Mouse (Mus musculus) hindbrain, embryonic 16.5 days (tissue): ENCODE measurements around the gene Eif4a3. TPM values are rescaled to one million over a fixed set of nuclear protein-coding genes. Genes with fewer than 3 reads are reported as not detected.
"Not testable (repeated sequence)": the region's sequence is repeated elsewhere in the genome, so short reads cannot be mapped to it uniquely, and the experiment has no call there.

ENCODE experiments used
- ATAC-seq: fragments of 200-750 bp; cut with Nextera tagmentation; 2 replicates; pipeline ENCODE4 v1.8.0; 2017; ENCODE audit warnings: moderate TSS enrichment, moderate library complexity
- H3K27ac ChIP-seq: fragments of 300-500 bp; sonication (generic); 2 replicates; pipeline ENCODE4 v1.5.1; 2014; ENCODE audit warnings: low read depth, mild to moderate bottlenecking, control low read depth, low read length, moderate library complexity
- H3K27me3 ChIP-seq: fragments of 300-500 bp; sonication (generic); replicated peaks from 2 replicates; pipeline ENCODE4 v1.6.1; 2014; ENCODE audit warnings: low read length; ENCODE audit not compliant: control insufficient read depth, insufficient read depth
- H3K36me3 ChIP-seq: fragments of 300-500 bp; sonication (generic); 2 replicates; pipeline ENCODE4 v1.6.1; 2014; ENCODE audit warnings: mild to moderate bottlenecking, low read length, moderate library complexity, mixed read lengths; ENCODE audit not compliant: control insufficient read depth, insufficient read depth
- H3K4me1 ChIP-seq: fragments of 300-500 bp; sonication (generic); 2 replicates; pipeline ENCODE4 v1.6.1; 2014; ENCODE audit warnings: low read depth, low read length; ENCODE audit not compliant: control insufficient read depth, insufficient read depth
- H3K4me2 ChIP-seq: fragments of 300-500 bp; sonication (generic); 2 replicates; pipeline ENCODE4 v1.6.1; 2014; ENCODE audit warnings: mild to moderate bottlenecking, low read length, control low read depth, moderate library complexity
- H3K4me3 ChIP-seq: fragments of 300-500 bp; sonication (generic); 2 replicates; pipeline ENCODE4 v1.5.1; 2014; ENCODE audit warnings: mild to moderate bottlenecking, low read length, control low read depth, moderate library complexity
- H3K9ac ChIP-seq: fragments of 300-500 bp; sonication (generic); 2 replicates; pipeline ENCODE4 v1.6.1; 2014; ENCODE audit warnings: low read depth, mild to moderate bottlenecking, control low read depth, low read length, moderate library complexity
- H3K9me3 ChIP-seq: fragments of 300-500 bp; sonication (generic); 2 replicates; pipeline ENCODE4 v1.6.1; 2014; ENCODE audit warnings: mild to moderate bottlenecking, low read length, moderate library complexity; ENCODE audit not compliant: control insufficient read depth
- WGBS: fragments of 180-500 bp; shearing (Covaris S2); extraction: QIAGEN DNeasy Blood & Tissue Kit; methylation state at CpG from one replicate; pipeline ENCODE4 v1.1.7; 2014; 5-methylcytosine and 5-hydroxymethylcytosine counted together
- polyA plus RNA-seq: library from polyadenylated mRNA; unstranded; fragments of >200 nt; fragmentation: Nextera tagmentation; extraction: Ambion mirVana; gene quantifications from 2 replicates; pipeline ENCODE4 v1.2.1, GENCODE M21; 2015

Gene Eif4a3
- polyA plus RNA-seq, 1 experiment from 2014 or later = 243 TPM

GRCm38 (mm10) chr11:119273186-119273930 is 26.5 kb downstream of the Eif4a3 start:
- H3K4me1 ChIP-seq = peaks cover 7% of the 10 kb centered on the region
- H3K27me3 ChIP-seq = no peaks in the 10 kb centered on the region
- no peak for ATAC-seq
- peaks cover 26% of the 10 kb centered on the region for H3K36me3 ChIP-seq
- H3K4me3 ChIP-seq = no peak overlapping the region
- WGBS = 90% methylated on average over 8 of the region's 8 CpGs
- no peak overlapping the region for H3K27ac ChIP-seq
- no peaks in the 10 kb centered on the region for H3K9me3 ChIP-seq
- no peak overlapping the region for H3K9ac ChIP-seq
- no peak overlapping the region for H3K4me2 ChIP-seq

- H3K9ac ChIP-seq, H3K4me2 ChIP-seq, H3K27me3 ChIP-seq, H3K27ac ChIP-seq, H3K4me3 ChIP-seq, H3K9me3 ChIP-seq, ATAC-seq: not testable (repeated sequence)
- WGBS = 68% methylated on average over 3 of the region's 3 CpGs
- Histone ChIP-seq H3K36me3 (peaks cover 22% of the 10 kb centered on the region), H3K4me1 (peaks cover 11% of the 10 kb centered on the region)
These were observed 27.4 kb downstream of the Eif4a3 start for GRCm38 (mm10) chr11:119272492-119272891.

- peak overlapping the region; percentile 52; the same call in 1 of the 2 replicates for H3K27ac ChIP-seq
- H3K9me3 ChIP-seq = no peaks in the 10 kb centered on the region
- ATAC-seq = no peak
- H3K36me3 ChIP-seq = peaks cover 7% of the 10 kb centered on the region
- peaks cover 14% of the 10 kb centered on the region for H3K4me1 ChIP-seq
- H3K4me2 ChIP-seq = peak overlapping the region; percentile 87
- peak overlapping the region; percentile 89 for H3K9ac ChIP-seq
- H3K27me3 ChIP-seq = no peaks in the 10 kb centered on the region
- WGBS = 72% methylated on average over 16 of the region's 16 CpGs
- peak overlapping the region; percentile 80 for H3K4me3 ChIP-seq
These were observed 31.2 kb downstream of the Eif4a3 start for GRCm38 (mm10) chr11:119268557-119269195.

GRCm38 (mm10) chr11:119267768-119268556 is 31.9 kb downstream of the Eif4a3 start, which contains the start of gene Gaa:
Gaa (plus strand) TSS chr11:119267887.
- Histone ChIP-seq H3K9ac (peak within 1 kb of the TSS; percentile 89), H3K9me3 (no peaks in the 10 kb centered on the region), H3K27me3 (no peaks in the 10 kb centered on the region), H3K4me2 (peak within 1 kb of the TSS; percentile 87), H3K4me3 (peak within 1 kb of the TSS; percentile 80), H3K36me3 (peaks cover 4% of the 10 kb centered on the region), H3K4me1 (peaks cover 14% of the 10 kb centered on the region), H3K27ac (peak within 1 kb of the TSS; percentile 72; the same call in 1 of the 2 replicates)
- WGBS = 4% methylated on average over 52 of the region's 52 CpGs
- peak; percentile 84 for ATAC-seq

GRCm38 (mm10) chr11:119267241-119267674 is 32.6 kb downstream of the Eif4a3 start:
- Histone ChIP-seq H3K27ac (peak overlapping the region; percentile 42; the same call in 1 of the 2 replicates), H3K9ac (peak overlapping the region; percentile 89; the same call in 1 of the 2 replicates), H3K4me2 (peak overlapping the region; percentile 87), H3K4me1 (peaks cover 14% of the 10 kb centered on the region), H3K4me3 (peak overlapping the region; percentile 80; the same call in 1 of the 2 replicates), H3K36me3 (peaks cover 4% of the 10 kb centered on the region), H3K27me3 (no peaks in the 10 kb centered on the region), H3K9me3 (no peaks in the 10 kb centered on the region)
- ATAC-seq = peak; percentile 51
- 35% methylated on average over 6 of the region's 6 CpGs for WGBS

- no peak overlapping the region for H3K27ac ChIP-seq
- no peaks in the 10 kb centered on the region for H3K27me3 ChIP-seq
- H3K36me3 ChIP-seq = no peaks in the 10 kb centered on the region
- 75% methylated on average over 7 of the region's 7 CpGs for WGBS
- H3K4me2 ChIP-seq = no peak overlapping the region
- H3K4me3 ChIP-seq = no peak overlapping the region
- ATAC-seq = no peak
- H3K9ac ChIP-seq = no peak overlapping the region
- H3K4me1 ChIP-seq = peaks cover 14% of the 10 kb centered on the region
- H3K9me3 ChIP-seq = no peaks in the 10 kb centered on the region
These were observed 34.1 kb downstream of the Eif4a3 start for GRCm38 (mm10) chr11:119265811-119266210.

GRCm38 (mm10) chr11:119264413-119264812 is 35.5 kb downstream of the Eif4a3 start:
- ATAC-seq = no peak
- no peaks in the 10 kb centered on the region for H3K9me3 ChIP-seq
- WGBS = 95% methylated on average over 13 of the region's 13 CpGs
- no peak overlapping the region for H3K4me2 ChIP-seq
- H3K9ac ChIP-seq = no peak overlapping the region
- no peak overlapping the region for H3K27ac ChIP-seq
- no peak overlapping the region for H3K4me3 ChIP-seq
- no peaks in the 10 kb centered on the region for H3K27me3 ChIP-seq
- H3K4me1 ChIP-seq = peaks cover 14% of the 10 kb centered on the region
- H3K36me3 ChIP-seq = no peaks in the 10 kb centered on the region

- WGBS = 93% methylated on average over 8 of the region's 8 CpGs
- Histone ChIP-seq H3K4me3 (no peak overlapping the region), H3K4me2 (no peak overlapping the region), H3K27ac (no peak overlapping the region), H3K36me3 (no peaks in the 10 kb centered on the region), H3K27me3 (no peaks in the 10 kb centered on the region), H3K9ac (no peak overlapping the region), H3K9me3 (no peaks in the 10 kb centered on the region), H3K4me1 (no peaks in the 10 kb centered on the region)
- ATAC-seq = no peak
These were observed 39.9 kb downstream of the Eif4a3 start for GRCm38 (mm10) chr11:119259977-119260376.
